Mouse (Mus musculus) cerebellum, adult 2 months (tissue): ENCODE results near the gene Ush1g.

Experiments
- CTCF ChIP-seq: fragments of 200-500 bp; IDR thresholded peaks from 2 replicates; pipeline ENCODE4 v1.5.1; 2011; ENCODE audit warnings: low read depth, mild to moderate bottlenecking, control low read depth, low read length, moderate library complexity, borderline replicate concordance; ENCODE audit not compliant: insufficient read depth
- POLR2A ChIP-seq: fragments of 200-500 bp; IDR thresholded peaks from 2 replicates; pipeline ENCODE4 v1.6.1; 2011; ENCODE audit warnings: low read length, control low read depth, borderline replicate concordance; ENCODE audit not compliant: insufficient read depth

- TF ChIP-seq POLR2A (no peak), CTCF (peak; percentile 92)
Observed at GRCm38 (mm10) chr11:115354183-115354582, 32.3 kb upstream of the Ush1g start.
